ENCODE assay signal across 8 mouse cellular contexts in the genomic region with DNA sequence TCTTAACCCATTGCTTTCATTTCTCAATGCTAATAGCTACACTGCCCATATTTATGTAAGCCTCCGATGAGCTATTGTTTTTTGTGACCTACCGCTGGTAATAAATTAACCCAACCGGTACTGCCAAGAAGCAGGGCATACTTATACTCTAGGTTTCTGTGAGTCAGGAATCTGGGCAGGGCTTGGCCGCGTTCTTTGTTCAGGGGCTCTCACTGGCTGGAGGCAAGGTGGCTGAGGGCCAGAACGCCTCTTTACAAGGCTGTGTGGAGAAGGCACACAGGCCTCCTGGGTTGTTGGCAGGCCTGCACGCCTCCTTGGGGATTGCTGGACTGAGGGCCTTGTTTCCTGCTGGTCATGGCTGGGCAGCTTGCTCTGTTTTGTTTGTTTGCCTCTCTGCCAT. TPM values are rescaled to one million over a fixed set of nuclear protein-coding genes. Genes with fewer than 3 reads are reported as not detected.
DNase-seq lines count a peak whose midpoint lies in the region; ATAC-seq and TF ChIP-seq lines count a peak whose summit lies in the region.

No protein-coding gene starts in this region.

- no peaks in the 10 kb centered on the region for H3K9me3 ChIP-seq in neural tube, embryonic 14.5 days (ENCODE audit: control insufficient read depth, low read length)

- ATAC-seq in neural tube, embryonic 14.5 days (ENCODE audit: low read depth) = peak; percentile 88

- H3K4me3 ChIP-seq in layer of hippocampus, adult 2 months = no peak overlapping the region
- H3K4me3 ChIP-seq in neural tube, embryonic 14.5 days (ENCODE audit: low read depth, low read length) = no peak overlapping the region

- intact Hi-C loops in heart, postnatal 14 days (cut with DNase I) = no loop called here

- H3K36me3 ChIP-seq in neural tube, embryonic 14.5 days (ENCODE audit: control insufficient read depth, insufficient read depth, low read length) = no peaks in the 10 kb centered on the region

- WGBS in neural tube, embryonic 14.5 days = 24% methylated on average over 7 of the region's 7 CpGs

- H3K4me1 ChIP-seq in neural tube, embryonic 14.5 days (ENCODE audit: control insufficient read depth, insufficient read depth, low read length) = peaks cover 13% of the 10 kb centered on the region

- H3K4me2 ChIP-seq in neural tube, embryonic 14.5 days (ENCODE audit: low read depth, low read length) = no peak overlapping the region

- H3K27ac ChIP-seq in layer of hippocampus, adult 2 months = 0 out of 2 replicates have a peak overlapping the region, but pooled peaks have one; percentile 3
- H3K27ac ChIP-seq in neural tube, embryonic 14.5 days (ENCODE audit: low read depth, low read length) = peak overlapping the region; percentile 73

- peak; percentile 27 for DNase-seq in layer of hippocampus, adult 11-12 months (ENCODE audit: low spot score)
- DNase-seq in layer of hippocampus, adult 9-10 months (ENCODE audit: low spot score) = no peak
- peak; percentile 30 for DNase-seq in brain, adult 2 months (ENCODE audit: low read depth, low spot score)
- peak; percentile 30 to 50 for DNase-seq in heart, postnatal 14 days
- DNase-seq in layer of hippocampus, adult 2 months (ENCODE audit: low spot score in 2 of 2) = peak; percentile 23 to 26
- DNase-seq in adipocyte (ENCODE audit: low spot score) = no peak
- DNase-seq in thymus, postnatal 25 days = no peak

- no peak for TF ChIP-seq CTCF in layer of hippocampus, adult 2 months (conservative IDR thresholded peaks at IDR 0.05)

- H3K9ac ChIP-seq in neural tube, embryonic 14.5 days (replicated peaks; ENCODE audit: low read depth, low read length) = no peak overlapping the region

- H3K27me3 ChIP-seq in neural tube, embryonic 14.5 days (ENCODE audit: control insufficient read depth, insufficient read depth, low read length) = no peaks in the 10 kb centered on the region

RNA-seq across cellular contexts. Expression of a gene that starts 1.1 kb away (rescaled TPM):
- total RNA-seq in heart, postnatal 14 days (2021) = under 1 TPM; 0.49 to 0.57 TPM
- total RNA-seq in layer of hippocampus, adult 2 months (2021) = 100 to 1,000 TPM; 100 to 105 TPM
- 15.5 and 28.9 TPM in 2 replicates for polyA plus RNA-seq in neural tube, embryonic 14.5 days (2014; fragmentation: Nextera tagmentation; extraction: Ambion mirVana)

RNA-seq across cellular contexts. Expression of a gene that starts 45.3 kb away (rescaled TPM):
- 10 to 100 TPM; 16.4 to 18.1 TPM for total RNA-seq in heart, postnatal 14 days (2021)
- 10 to 100 TPM; 14.1 to 21.0 TPM for total RNA-seq in layer of hippocampus, adult 2 months (2021)
- 3.1 and 4.4 TPM in 2 replicates for polyA plus RNA-seq in neural tube, embryonic 14.5 days (2014; fragmentation: Nextera tagmentation; extraction: Ambion mirVana)

Comparison
In these comparisons a context has a peak if more than half of its experiments do, and no peak if none do; other contexts are left out.
1. DNase-seq: peak in layer of hippocampus, adult 11-12 months (single experiment), brain, adult 2 months (single experiment), heart, postnatal 14 days (2 of 2) and layer of hippocampus, adult 2 months (2 of 2); none in layer of hippocampus, adult 9-10 months (single experiment), adipocyte (single experiment) and thymus, postnatal 25 days (single experiment).
2. RNA of a gene that starts 1.1 kb away (total RNA-seq): 100 to 105 TPM in layer of hippocampus, adult 2 months; 0.49 to 0.57 TPM in heart, postnatal 14 days; every median in the first group is over 10 times any median in the second.